Mouse (Mus musculus): ENCODE data around the gene Hebp2. TPM values are rescaled to one million over a fixed set of nuclear protein-coding genes. Genes with fewer than 3 reads are reported as not detected.
"Not testable (repeated sequence)": the region's sequence is repeated elsewhere in the genome, so short reads cannot be mapped to it uniquely, and the experiment has no call there.

The Hebp2 gene
- total RNA-seq (2021), result 1 to 10 TPM; 2.5 to 3.4 TPM

GRCm38 (mm10) chr10:18545813-18546235 lies at the start of gene Hebp2:
TSS of gene Hebp2 (minus strand) at chr10:18546076.
- intact Hi-C loops (cut with DNase I), result no loop called here
- peak; percentile 65 to 67 for DNase-seq (ENCODE audit: low spot score in 2 of 2)

- DNase-seq (ENCODE audit: low spot score in 2 of 2), result no peak
- intact Hi-C loops (cut with DNase I), result no loop called here
Measured at GRCm38 (mm10) chr10:18589455-18589854, 43.6 kb upstream of the Hebp2 start.

GRCm38 (mm10) chr10:18584188-18584587 lies 38.3 kb upstream of the Hebp2 start:
- no peak for DNase-seq (ENCODE audit: low spot score in 2 of 2)
- intact Hi-C loops (cut with DNase I), result no loop called here

- intact Hi-C loops (cut with DNase I), result no loop called here
- no peak for DNase-seq (ENCODE audit: low spot score in 2 of 2)
Measured at GRCm38 (mm10) chr10:18572581-18572980, 26.7 kb upstream of the Hebp2 start.

- intact Hi-C loops (cut with DNase I), result loop anchor here (2.0 to 10.0 kb wide), 2 partner anchors 278 to 342 kb away; no protein-coding TSS in a partner anchor
- peak; percentile 38 to 61 for DNase-seq (ENCODE audit: low spot score in 2 of 2)
Measured at GRCm38 (mm10) chr10:18562940-18563339, 17.1 kb upstream of the Hebp2 start.

GRCm38 (mm10) chr10:18561445-18561844 lies 15.6 kb upstream of the Hebp2 start:
- DNase-seq (ENCODE audit: low spot score in 2 of 2), result no peak
- intact Hi-C loops (cut with DNase I), result loop anchor here (10.0 kb wide), 1 partner anchor 343 kb away; no protein-coding TSS in a partner anchor

DNA sequence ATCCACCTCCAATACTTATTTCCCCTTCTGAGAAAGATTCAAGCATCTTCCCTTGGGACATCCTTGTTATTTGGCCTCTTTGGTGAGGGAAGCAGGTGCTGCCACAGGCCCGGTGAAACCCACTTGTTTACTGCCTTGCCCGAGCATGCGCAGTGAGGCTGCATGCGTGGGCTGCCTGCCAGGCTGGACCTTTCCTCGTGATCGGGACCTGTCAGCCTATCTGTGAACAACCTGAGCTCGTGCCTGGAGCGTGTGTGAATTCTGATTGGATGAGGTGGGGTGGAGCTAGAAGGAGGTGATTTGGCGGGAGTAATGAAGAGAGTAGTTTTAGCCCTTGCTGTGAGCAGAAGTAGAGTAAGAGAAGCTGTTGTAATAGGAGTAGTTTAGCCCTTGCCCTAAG lies 13.2 kb upstream of the Hebp2 start:
- intact Hi-C loops (cut with DNase I); DNase-seq (ENCODE audit: low spot score in 2 of 2): not testable (repeated sequence)

GRCm38 (mm10) chr10:18549321-18550216 lies 3.7 kb upstream of the Hebp2 start:
- intact Hi-C loops (cut with DNase I), result no loop called here
- peak; percentile 15 to 17 for DNase-seq (ENCODE audit: low spot score in 2 of 2)

DNA sequence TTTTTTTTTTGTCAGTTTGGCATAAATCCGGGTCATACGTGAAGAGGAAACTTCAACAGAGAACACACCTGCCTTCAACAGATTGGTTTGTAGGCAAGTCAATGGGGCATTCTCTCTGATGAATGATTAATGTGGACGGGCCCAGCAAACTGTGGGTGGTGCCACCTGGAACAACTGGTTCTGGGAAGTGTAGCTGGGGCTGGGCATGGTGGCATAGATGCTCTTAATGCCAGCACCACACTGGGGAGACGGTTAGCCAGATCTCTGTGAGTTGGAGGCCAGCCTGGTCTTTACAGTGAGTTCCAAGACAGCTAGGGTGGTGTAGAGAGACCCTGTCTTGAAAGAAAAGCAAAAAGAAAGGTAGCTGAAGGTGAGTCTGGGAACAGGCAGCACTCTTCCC lies 1.5 kb upstream of the Hebp2 start:
- intact Hi-C loops (cut with DNase I), result no loop called here
- no peak for DNase-seq (ENCODE audit: low spot score in 2 of 2)

DNA sequence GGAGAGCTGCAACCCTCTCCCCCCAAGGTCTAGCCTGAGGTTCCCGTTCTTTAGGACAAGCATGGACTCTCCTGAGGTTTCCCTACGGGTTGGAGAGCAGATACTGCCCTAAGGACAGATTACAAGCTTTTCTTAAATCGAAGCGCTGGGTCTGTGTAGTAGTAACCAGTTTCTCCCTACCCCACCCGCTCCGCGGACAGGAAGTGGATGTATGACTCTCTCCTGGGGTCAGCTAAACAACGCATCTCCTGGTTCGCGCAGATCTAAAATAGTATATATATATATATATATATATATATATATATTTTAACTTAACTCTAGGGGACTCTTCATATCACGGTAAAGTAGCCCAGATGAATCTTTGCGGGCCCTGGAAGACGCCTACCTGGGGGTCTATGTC lies 567 bp downstream of the Hebp2 start:
- intact Hi-C loops (cut with DNase I), result no loop called here
- DNase-seq (ENCODE audit: low spot score in 2 of 2), result no peak

- DNase-seq (ENCODE audit: low spot score in 2 of 2), result no peak
- intact Hi-C loops (cut with DNase I), result no loop called here
Measured at GRCm38 (mm10) chr10:18536889-18537288, 9.0 kb downstream of the Hebp2 start.

GRCm38 (mm10) chr10:18532293-18532692 lies 13.6 kb downstream of the Hebp2 start:
- intact Hi-C loops (cut with DNase I), result no loop called here
- DNase-seq (ENCODE audit: low spot score in 2 of 2), result no peak

- intact Hi-C loops (cut with DNase I), result no loop called here
Measured at GRCm38 (mm10) chr10:18530161-18530560, 15.7 kb downstream of the Hebp2 start.

GRCm38 (mm10) chr10:18529177-18529576 lies 16.7 kb downstream of the Hebp2 start:
- intact Hi-C loops (cut with DNase I), result loop anchor here (5.0 kb wide), 1 partner anchor 292 kb away; no protein-coding TSS in a partner anchor
- no peak for DNase-seq (ENCODE audit: low spot score in 2 of 2)

More at GRCm38 (mm10) chr10:18530161-18530560, 15.7 kb downstream of the Hebp2 start:
- no peak for DNase-seq (ENCODE audit: low spot score in 2 of 2)

- intact Hi-C loops (cut with DNase I), result loop anchor here (1.0 to 5.0 kb wide), 3 partner anchors 75 to 291 kb away; no protein-coding TSS in a partner anchor
- DNase-seq (ENCODE audit: low spot score in 2 of 2), result peak in 1 of 2 experiments; percentile 10
Measured at GRCm38 (mm10) chr10:18528475-18528874, 17.4 kb downstream of the Hebp2 start.

- no peak for DNase-seq (ENCODE audit: low spot score in 2 of 2)
- intact Hi-C loops (cut with DNase I), result loop anchor here (1.0 to 5.0 kb wide), 4 partner anchors 45 to 290 kb away; no protein-coding TSS in a partner anchor
Measured at GRCm38 (mm10) chr10:18527766-18528165, 18.1 kb downstream of the Hebp2 start.

DNA sequence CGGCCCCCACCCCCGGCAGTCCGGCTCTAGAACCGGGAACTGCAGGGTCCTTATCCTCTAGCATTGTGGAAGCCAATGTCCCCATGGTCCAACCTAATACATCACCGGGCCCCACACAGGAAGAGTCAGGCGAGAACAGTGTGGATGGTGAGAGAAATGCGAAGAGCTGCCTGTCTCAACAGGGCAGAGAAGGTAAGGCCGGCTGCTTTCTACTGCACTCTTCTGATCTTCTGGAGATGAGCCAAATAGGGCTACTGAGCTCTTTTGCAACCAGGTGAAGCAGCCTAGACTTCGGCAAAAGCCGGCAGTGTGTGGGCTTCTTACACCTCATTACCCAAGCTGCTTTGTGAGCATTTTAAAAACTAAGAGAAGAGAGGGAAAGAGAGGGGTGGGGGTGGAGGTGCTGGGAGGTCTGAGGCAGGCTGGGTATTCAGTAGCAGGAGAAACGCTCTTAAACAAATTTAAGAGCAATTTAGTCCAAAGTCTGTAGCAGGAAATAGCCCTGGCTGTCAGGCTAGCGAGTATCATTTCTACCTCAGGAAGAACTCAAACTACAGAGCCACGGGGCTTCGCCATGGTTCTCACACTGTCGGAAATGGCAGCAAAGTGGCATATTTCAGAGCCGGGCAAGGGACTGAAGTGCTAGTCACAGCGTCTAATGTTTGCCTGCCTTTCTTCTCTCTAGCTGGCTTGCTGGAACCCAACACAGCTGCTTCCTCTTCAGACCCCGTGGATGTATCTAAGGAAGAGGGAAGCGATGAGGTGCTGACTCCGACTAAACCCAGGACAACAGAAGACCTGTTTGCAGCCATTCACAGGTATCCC lies 18.8 kb downstream of the Hebp2 start:
- intact Hi-C loops (cut with DNase I), result loop anchor here (2.0 to 5.0 kb wide), 2 partner anchors 44 to 290 kb away; no protein-coding TSS in a partner anchor
- DNase-seq (ENCODE audit: low spot score in 2 of 2), result peak in 1 of 2 experiments; percentile 19

- intact Hi-C loops (cut with DNase I), result loop anchor here (2.0 to 5.0 kb wide), 2 partner anchors 44 to 289 kb away; no protein-coding TSS in a partner anchor
- DNase-seq (ENCODE audit: low spot score in 2 of 2), result peak; percentile 70 to 80
Measured at GRCm38 (mm10) chr10:18526184-18526850, 19.6 kb downstream of the Hebp2 start.

DNA sequence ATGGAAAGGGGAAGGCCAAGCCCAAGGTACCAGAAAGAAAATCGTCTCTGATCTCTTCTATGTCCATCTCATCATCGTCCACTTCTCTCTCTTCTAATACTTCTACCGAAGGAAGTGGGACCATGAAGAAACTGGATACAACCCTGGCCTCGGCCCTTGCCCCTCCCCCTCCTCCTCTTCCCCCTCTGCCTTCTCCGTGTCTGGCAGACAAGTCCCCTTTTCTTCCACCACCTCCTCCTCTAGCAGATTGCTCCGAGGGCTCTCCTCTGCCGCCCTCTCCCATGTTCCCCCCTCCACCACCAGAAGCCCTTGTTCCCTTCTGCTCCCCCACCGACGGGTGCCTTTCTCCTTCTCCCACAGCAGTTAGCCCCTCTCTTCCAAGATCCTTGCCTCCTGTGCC lies 20.1 kb downstream of the Hebp2 start:
- intact Hi-C loops (cut with DNase I), result loop anchor here (2.0 to 5.0 kb wide), 2 partner anchors 43 to 288 kb away; no protein-coding TSS in a partner anchor
- DNase-seq (ENCODE audit: low spot score in 2 of 2), result no peak
